Mouse (Mus musculus): ENCODE measurements around the gene Ythdf1. TPM values are rescaled to one million over a fixed set of nuclear protein-coding genes. Genes with fewer than 3 reads are reported as not detected.
A peak's percentile ranks its signal among the peaks of the same experiment; 100 is the strongest.

Gene Ythdf1
- total and polyA plus RNA-seq, 2 experiments from 2014 or later: 51.8 to 52.9 TPM

DNA sequence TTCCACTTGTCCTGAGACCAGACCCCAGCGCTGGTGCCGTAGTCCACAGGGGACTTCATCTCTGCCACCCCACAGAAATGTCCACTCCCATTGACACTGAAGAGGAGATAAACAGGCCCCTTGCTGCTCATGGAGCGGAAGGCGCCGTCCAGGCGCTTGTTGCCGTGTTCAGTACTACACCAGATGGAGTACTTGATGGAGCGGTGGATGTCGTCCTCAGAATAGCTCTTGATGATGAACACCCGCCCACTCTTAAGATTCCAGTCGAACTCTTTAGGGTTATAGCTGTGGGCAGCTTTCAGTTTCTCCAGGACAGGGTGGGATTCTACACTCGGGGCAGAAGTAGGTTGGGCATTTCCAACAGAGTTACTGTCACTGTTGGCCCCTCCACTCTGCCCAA, 9.8 kb downstream of the Ythdf1 start:
- TF ChIP-seq CTCF (IDR thresholded peaks at IDR 0.05; ENCODE audit: low read depth): no peak
- Histone ChIP-seq H3K9me3 (ENCODE audit: low read length) (no peaks in the 10 kb centered on the region), H3K36me3 (ENCODE audit: insufficient read depth, low read length) (peaks cover 34% of the 10 kb centered on the region), H3K4me3 (ENCODE audit: low read length) (no peak overlapping the region), H3K27ac (no peak overlapping the region), H3K9ac (replicated peaks; ENCODE audit: low read length) (no peak overlapping the region), H3K4me2 (ENCODE audit: low read depth, low read length) (no peak overlapping the region), H3K4me1 (ENCODE audit: insufficient read depth, low read length) (no peaks in the 10 kb centered on the region), H3K27me3 (ENCODE audit: insufficient read depth, low read length) (no peaks in the 10 kb centered on the region)
- DNase-seq (ENCODE audit: low spot score): no peak
- 92% methylated on average over 12 of the region's 12 CpGs for WGBS
- no peak for ATAC-seq

- H3K9ac ChIP-seq (replicated peaks; ENCODE audit: low read length): no peak overlapping the region
- no peak overlapping the region for H3K4me3 ChIP-seq (ENCODE audit: low read length)
- 54% methylated on average over 5 of the region's 5 CpGs for WGBS
- no peaks in the 10 kb centered on the region for H3K27me3 ChIP-seq (ENCODE audit: insufficient read depth, low read length)
- no peak overlapping the region for H3K27ac ChIP-seq
- no peaks in the 10 kb centered on the region for H3K4me1 ChIP-seq (ENCODE audit: insufficient read depth, low read length)
- ATAC-seq (no peak), DNase-seq (ENCODE audit: low spot score) (no peak)
- H3K36me3 ChIP-seq (ENCODE audit: insufficient read depth, low read length): peaks cover 15% of the 10 kb centered on the region
- H3K4me2 ChIP-seq (ENCODE audit: low read depth, low read length): no peak overlapping the region
- H3K9me3 ChIP-seq (ENCODE audit: low read length): no peaks in the 10 kb centered on the region
- TF ChIP-seq CTCF (IDR thresholded peaks at IDR 0.05; ENCODE audit: low read depth): no peak
Observed at GRCm38 (mm10) chr2:180905556-180906221, 15.1 kb downstream of the Ythdf1 start.

GRCm38 (mm10) chr2:180904435-180905208, 16.1 kb downstream of the Ythdf1 start:
- DNase-seq (ENCODE audit: low spot score) (no peak), ATAC-seq (no peak)
- no peak for TF ChIP-seq CTCF (IDR thresholded peaks at IDR 0.05; ENCODE audit: low read depth)
- no peak overlapping the region for H3K27ac ChIP-seq
- H3K4me3 ChIP-seq (ENCODE audit: low read length): no peak overlapping the region
- H3K27me3 ChIP-seq (ENCODE audit: insufficient read depth, low read length): no peaks in the 10 kb centered on the region
- no peak overlapping the region for H3K4me2 ChIP-seq (ENCODE audit: low read depth, low read length)
- H3K9me3 ChIP-seq (ENCODE audit: low read length): no peaks in the 10 kb centered on the region
- no peaks in the 10 kb centered on the region for H3K4me1 ChIP-seq (ENCODE audit: insufficient read depth, low read length)
- WGBS: 92% methylated on average over 18 of the region's 18 CpGs
- no peak overlapping the region for H3K9ac ChIP-seq (replicated peaks; ENCODE audit: low read length)
- H3K36me3 ChIP-seq (ENCODE audit: insufficient read depth, low read length): peaks cover 6% of the 10 kb centered on the region; the same call in 1 of the 2 replicates

DNA sequence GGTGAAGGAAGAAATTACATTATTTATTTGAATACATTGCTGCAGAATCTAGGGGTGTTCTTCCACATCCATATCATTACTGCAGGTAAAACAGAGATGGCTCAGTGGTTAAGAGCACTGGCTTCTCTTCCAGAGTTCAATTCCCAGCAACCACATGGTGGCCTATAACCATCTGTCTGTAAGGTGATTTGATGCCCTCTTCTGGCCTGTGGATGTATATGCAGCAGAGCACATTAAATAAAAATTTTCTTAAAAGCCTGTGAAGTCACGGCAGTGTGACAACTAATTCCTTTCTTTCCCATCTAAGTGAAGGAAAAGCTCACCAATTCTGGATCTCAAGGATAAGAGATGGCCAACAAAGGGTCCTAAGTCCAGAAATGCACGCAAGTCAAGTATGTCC, 18.7 kb downstream of the Ythdf1 start:
- no peaks in the 10 kb centered on the region for H3K4me1 ChIP-seq (ENCODE audit: insufficient read depth, low read length)
- WGBS: 33% methylated on average over 2 of the region's 2 CpGs
- TF ChIP-seq CTCF (IDR thresholded peaks at IDR 0.05; ENCODE audit: low read depth): peak; percentile 79
- no peak overlapping the region for H3K4me3 ChIP-seq (ENCODE audit: low read length)
- H3K9ac ChIP-seq (replicated peaks; ENCODE audit: low read length): no peak overlapping the region
- H3K9me3 ChIP-seq (ENCODE audit: low read length): no peaks in the 10 kb centered on the region
- no peak overlapping the region for H3K27ac ChIP-seq
- ATAC-seq (peak; percentile 35; the same call in 1 of the 2 replicates), DNase-seq (ENCODE audit: low spot score) (peak; percentile 75)
- no peaks in the 10 kb centered on the region for H3K27me3 ChIP-seq (ENCODE audit: insufficient read depth, low read length)
- H3K36me3 ChIP-seq (ENCODE audit: insufficient read depth, low read length): peaks cover 6% of the 10 kb centered on the region; the same call in 1 of the 2 replicates
- H3K4me2 ChIP-seq (ENCODE audit: low read depth, low read length): no peak overlapping the region

GRCm38 (mm10) chr2:180897857-180898256, 22.9 kb downstream of the Ythdf1 start:
- no peak overlapping the region for H3K4me2 ChIP-seq (ENCODE audit: low read depth, low read length)
- DNase-seq (ENCODE audit: low spot score) (no peak), ATAC-seq (no peak)
- no peak for TF ChIP-seq CTCF (IDR thresholded peaks at IDR 0.05; ENCODE audit: low read depth)
- H3K36me3 ChIP-seq (ENCODE audit: insufficient read depth, low read length): 0 out of 2 replicates have a peak, but pooled peaks cover under 1% of the 10 kb centered on the region
- H3K9me3 ChIP-seq (ENCODE audit: low read length): no peaks in the 10 kb centered on the region
- 57% methylated on average over 6 of the region's 6 CpGs for WGBS
- no peaks in the 10 kb centered on the region for H3K27me3 ChIP-seq (ENCODE audit: insufficient read depth, low read length)
- peak overlapping the region; percentile 43; the same call in 1 of the 2 replicates for H3K27ac ChIP-seq
- H3K4me1 ChIP-seq (ENCODE audit: insufficient read depth, low read length): no peaks in the 10 kb centered on the region
- H3K4me3 ChIP-seq (ENCODE audit: low read length): no peak overlapping the region
- H3K9ac ChIP-seq (replicated peaks; ENCODE audit: low read length): no peak overlapping the region

- ATAC-seq (no peak), DNase-seq (ENCODE audit: low spot score) (peak; percentile 32)
- Histone ChIP-seq H3K36me3 (ENCODE audit: insufficient read depth, low read length) (no peaks in the 10 kb centered on the region), H3K4me3 (ENCODE audit: low read length) (no peak overlapping the region), H3K9me3 (ENCODE audit: low read length) (no peaks in the 10 kb centered on the region), H3K4me2 (ENCODE audit: low read depth, low read length) (no peak overlapping the region), H3K4me1 (ENCODE audit: insufficient read depth, low read length) (no peaks in the 10 kb centered on the region), H3K27me3 (ENCODE audit: insufficient read depth, low read length) (no peaks in the 10 kb centered on the region), H3K9ac (replicated peaks; ENCODE audit: low read length) (no peak overlapping the region), H3K27ac (peak overlapping the region; percentile 98)
- 50% methylated on average over 15 of the region's 15 CpGs for WGBS
- no peak for TF ChIP-seq CTCF (IDR thresholded peaks at IDR 0.05; ENCODE audit: low read depth)
Observed at GRCm38 (mm10) chr2:180896819-180897625, 23.7 kb downstream of the Ythdf1 start.
